Mouse (Mus musculus): Measurements from ENCODE around the gene Ugcg. TPM values are rescaled to one million over a fixed set of nuclear protein-coding genes. Genes with fewer than 3 reads are reported as not detected.

Ugcg gene
- polyA plus RNA-seq, 2 experiments = 7.5 to 21.7 TPM

DNA sequence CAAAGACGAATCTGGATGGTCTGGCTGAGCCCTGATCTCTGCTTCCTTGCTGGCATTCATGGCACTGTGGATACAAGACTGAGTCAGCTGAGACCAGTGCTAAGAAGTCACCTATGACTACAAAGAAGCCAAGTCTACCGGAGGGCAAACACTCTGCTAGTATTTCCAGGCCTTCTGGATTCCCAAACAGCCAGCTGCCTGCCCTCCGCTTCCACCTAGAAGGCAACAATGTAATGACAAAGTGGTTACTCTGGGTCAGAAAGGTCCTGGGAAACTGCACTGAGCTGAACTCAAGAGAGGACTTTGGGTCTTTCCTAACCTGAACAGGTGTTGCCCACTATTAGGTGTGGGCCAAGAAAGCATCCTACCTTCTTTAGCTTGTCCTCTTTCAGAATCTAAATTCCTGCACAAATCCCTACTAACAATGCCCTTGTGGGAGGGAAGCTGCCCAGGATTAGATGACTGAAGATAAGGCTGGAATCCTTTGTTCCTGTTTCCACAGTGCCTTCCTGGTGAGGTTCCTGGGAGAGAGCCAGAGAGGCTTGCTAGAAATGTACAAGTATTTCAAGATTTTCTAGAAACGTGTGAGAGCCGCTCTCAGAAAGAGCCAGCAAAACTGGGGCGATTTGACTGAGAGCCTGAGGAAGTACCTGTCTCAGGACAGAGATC is 63.5 kb downstream of the Ugcg start:
- 64% methylated on average over 6 of the region's 6 CpGs for WGBS (ENCODE audit: insufficient replicate concordance)
- Histone ChIP-seq H3K4me3 (ENCODE audit: insufficient read depth in 1 of 2, low read depth in 2 of 2, low read length in 2 of 2) (no peak overlapping the region), H3K9ac (replicated peaks) (no peak overlapping the region), H3K9me3 (ENCODE audit: control insufficient read depth, low read length) (no peaks in the 10 kb centered on the region), H3K36me3 (replicated peaks; ENCODE audit: control insufficient read depth, insufficient read depth, low read depth) (no peaks in the 10 kb centered on the region), H3K4me2 (ENCODE audit: low read depth) (no peak overlapping the region), H3K4me1 (replicated peaks; ENCODE audit: control insufficient read depth in 2 of 2, insufficient read depth in 2 of 2, low read length in 1 of 2) (peaks cover 28 to 41% of the 10 kb centered on the region in 2 experiments), H3K27me3 (ENCODE audit: control insufficient read depth, insufficient read depth, low read length) (no peaks in the 10 kb centered on the region), H3K27ac (0 out of 2 replicates have a peak overlapping the region, but pooled peaks have one; percentile 16)
- ATAC-seq (ENCODE audit: insufficient read depth) = no peak
- no peak for TF ChIP-seq EP300 (IDR thresholded peaks at IDR 0.05; ENCODE audit: low read depth)
- no peak for DNase-seq (ENCODE audit: low read depth in 3 of 3, low spot score in 3 of 3)

DNA sequence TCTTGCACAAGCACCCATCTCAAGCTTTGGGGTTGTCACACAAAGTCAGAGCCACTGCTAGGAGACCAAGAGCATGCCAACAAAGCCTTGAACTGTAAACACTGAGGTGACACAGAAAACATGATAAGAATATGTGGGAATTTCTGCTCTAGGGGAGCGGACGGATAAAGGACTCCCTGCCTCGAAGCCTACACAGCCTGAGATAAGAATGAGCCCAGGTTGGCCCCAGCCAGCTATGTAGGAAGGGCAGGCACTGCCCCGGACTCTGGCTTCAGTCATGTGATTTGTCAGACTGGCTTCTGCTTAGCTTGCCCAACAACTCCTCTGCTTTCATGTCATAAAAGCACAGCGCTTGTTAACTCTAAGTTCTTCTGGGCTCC is 64.0 kb downstream of the Ugcg start:
- peaks cover 22 to 37% of the 10 kb centered on the region in 2 experiments for H3K4me1 ChIP-seq (replicated peaks; ENCODE audit: control insufficient read depth in 2 of 2, insufficient read depth in 2 of 2, low read length in 1 of 2)
- WGBS (ENCODE audit: insufficient replicate concordance) = 31% methylated on average over 5 of the region's 5 CpGs
- no peaks in the 10 kb centered on the region for H3K36me3 ChIP-seq (replicated peaks; ENCODE audit: control insufficient read depth, insufficient read depth, low read depth)
- 0 out of 2 replicates have a peak overlapping the region, but pooled peaks have one; percentile 5 for H3K9ac ChIP-seq (replicated peaks)
- no peak overlapping the region for H3K27ac ChIP-seq
- no peak for TF ChIP-seq EP300 (IDR thresholded peaks at IDR 0.05; ENCODE audit: low read depth)
- no peak for TF ChIP-seq CTCF (IDR thresholded peaks at IDR 0.05; ENCODE audit: low read depth)
- ATAC-seq (ENCODE audit: insufficient read depth) (peak; percentile 48), DNase-seq (ENCODE audit: low read depth in 3 of 3, low spot score in 3 of 3) (no peak)
- H3K27me3 ChIP-seq (ENCODE audit: control insufficient read depth, insufficient read depth, low read length) = no peaks in the 10 kb centered on the region
- no peaks in the 10 kb centered on the region for H3K9me3 ChIP-seq (ENCODE audit: control insufficient read depth, low read length)
- no peak overlapping the region for H3K4me3 ChIP-seq (ENCODE audit: insufficient read depth in 1 of 2, low read depth in 2 of 2, low read length in 2 of 2)
- H3K4me2 ChIP-seq (ENCODE audit: low read depth) = no peak overlapping the region

DNA sequence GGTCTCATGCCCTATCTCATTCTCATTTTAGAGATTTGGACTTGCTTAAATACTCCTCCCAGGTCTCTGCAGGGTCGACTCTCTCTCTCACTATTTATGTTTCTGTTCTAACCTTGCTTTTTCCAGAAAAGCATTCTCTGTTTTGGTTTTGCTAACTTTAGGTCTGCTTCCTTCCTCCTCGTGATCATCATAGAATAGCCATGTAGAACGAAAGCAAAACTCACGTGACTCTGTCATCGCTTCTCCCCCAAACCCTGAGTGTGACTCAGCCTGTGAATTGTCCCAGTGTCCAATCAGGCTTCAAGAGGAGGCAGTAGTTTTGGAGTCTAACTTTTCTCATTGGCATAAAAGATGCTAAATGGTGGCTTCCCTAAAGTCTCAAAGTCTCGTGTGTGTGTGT is 65.3 kb downstream of the Ugcg start:
- ATAC-seq (ENCODE audit: insufficient read depth) = no peak
- no peaks in the 10 kb centered on the region for H3K36me3 ChIP-seq (replicated peaks; ENCODE audit: control insufficient read depth, insufficient read depth, low read depth)
- 60% methylated on average over 6 of the region's 6 CpGs for WGBS (ENCODE audit: insufficient replicate concordance)
- no peak for DNase-seq (ENCODE audit: low read depth in 3 of 3, low spot score in 3 of 3)
- H3K27me3 ChIP-seq (ENCODE audit: control insufficient read depth, insufficient read depth, low read length) = no peaks in the 10 kb centered on the region
- no peak overlapping the region for H3K4me2 ChIP-seq (ENCODE audit: low read depth)
- H3K4me1 ChIP-seq (replicated peaks; ENCODE audit: control insufficient read depth in 2 of 2, insufficient read depth in 2 of 2, low read length in 1 of 2) = peaks cover 18 to 29% of the 10 kb centered on the region in 2 experiments
- H3K9me3 ChIP-seq (ENCODE audit: control insufficient read depth, low read length) = no peaks in the 10 kb centered on the region
- no peak for TF ChIP-seq EP300 (IDR thresholded peaks at IDR 0.05; ENCODE audit: low read depth)
- no peak for TF ChIP-seq CTCF (IDR thresholded peaks at IDR 0.05; ENCODE audit: low read depth)
- no peak overlapping the region; the same call in 1 of the 2 replicates for H3K27ac ChIP-seq
- no peak overlapping the region for H3K9ac ChIP-seq (replicated peaks)
- H3K4me3 ChIP-seq (ENCODE audit: insufficient read depth in 1 of 2, low read depth in 2 of 2, low read length in 2 of 2) = no peak overlapping the region

DNA sequence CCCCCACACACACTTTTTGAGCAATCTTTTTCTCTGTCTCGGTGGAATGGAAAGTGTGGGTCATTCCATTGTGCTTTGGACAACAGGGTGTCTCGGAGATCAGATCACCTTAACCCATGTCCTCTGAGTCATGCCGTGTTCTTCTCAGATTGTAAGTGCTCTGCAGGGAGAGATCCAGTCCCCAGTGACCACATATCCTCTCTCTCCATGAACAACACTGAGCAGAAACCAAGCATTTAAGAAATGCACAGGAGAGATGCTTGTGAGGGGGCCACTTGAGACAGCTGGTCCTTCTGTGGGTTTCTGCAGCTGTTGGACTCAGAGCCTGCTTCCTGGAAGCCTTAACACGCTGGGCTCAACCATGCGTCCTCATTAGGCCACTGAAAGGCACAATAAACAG is 66.9 kb downstream of the Ugcg start:
- H3K9me3 ChIP-seq (ENCODE audit: control insufficient read depth, low read length) = no peaks in the 10 kb centered on the region
- H3K4me1 ChIP-seq (replicated peaks; ENCODE audit: control insufficient read depth in 2 of 2, insufficient read depth in 2 of 2, low read length in 1 of 2) = peaks cover 18 to 37% of the 10 kb centered on the region in 2 experiments
- no peak overlapping the region for H3K9ac ChIP-seq (replicated peaks)

DNA sequence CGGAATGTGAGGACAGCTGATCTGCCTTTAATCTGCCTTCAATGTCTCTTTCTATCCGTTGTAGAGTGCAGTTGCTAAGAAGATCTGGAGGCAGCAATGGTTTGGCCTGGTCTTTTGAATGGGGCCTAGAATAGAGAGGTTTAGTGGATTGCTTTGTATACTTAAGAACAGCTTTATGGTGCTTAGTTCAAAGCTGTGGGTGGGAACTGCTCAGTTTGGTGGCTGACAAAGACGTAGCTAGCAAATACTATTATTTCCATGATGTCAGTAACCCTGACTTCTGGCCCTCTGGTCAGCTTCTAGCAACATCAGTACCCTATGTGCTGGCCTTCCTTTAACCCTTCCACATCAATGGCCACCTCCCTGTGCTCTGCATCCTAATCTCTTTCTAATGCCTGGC is 68.8 kb downstream of the Ugcg start:
- H3K9me3 ChIP-seq (ENCODE audit: control insufficient read depth, low read length) = no peaks in the 10 kb centered on the region
- H3K4me2 ChIP-seq (ENCODE audit: low read depth) = no peak overlapping the region
- H3K4me1 ChIP-seq (replicated peaks; ENCODE audit: control insufficient read depth in 2 of 2, insufficient read depth in 2 of 2, low read length in 1 of 2) = peaks cover 10 to 30% of the 10 kb centered on the region in 2 experiments
- H3K27ac ChIP-seq = no peak overlapping the region
- H3K36me3 ChIP-seq (replicated peaks; ENCODE audit: control insufficient read depth, insufficient read depth, low read depth) = no peaks in the 10 kb centered on the region
- TF ChIP-seq CTCF (IDR thresholded peaks at IDR 0.05; ENCODE audit: low read depth) (no peak), EP300 (IDR thresholded peaks at IDR 0.05; ENCODE audit: low read depth) (no peak)
- H3K4me3 ChIP-seq (ENCODE audit: insufficient read depth in 1 of 2, low read depth in 2 of 2, low read length in 2 of 2) = no peak overlapping the region
- 62% methylated on average over 3 of the region's 3 CpGs for WGBS (ENCODE audit: insufficient replicate concordance)
- no peak for DNase-seq (ENCODE audit: low read depth in 3 of 3, low spot score in 3 of 3)
- H3K27me3 ChIP-seq (ENCODE audit: control insufficient read depth, insufficient read depth, low read length) = no peaks in the 10 kb centered on the region
- no peak for ATAC-seq (ENCODE audit: insufficient read depth)
- H3K9ac ChIP-seq (replicated peaks) = no peak overlapping the region

More for the DNA sequence above, 66.9 kb downstream of the Ugcg start:
- WGBS (ENCODE audit: insufficient replicate concordance) = 61% methylated on average over 5 of the region's 5 CpGs
- no peak for ATAC-seq (ENCODE audit: insufficient read depth)
- DNase-seq (ENCODE audit: low read depth in 3 of 3, low spot score in 3 of 3) = no peak
- TF ChIP-seq CTCF (IDR thresholded peaks at IDR 0.05; ENCODE audit: low read depth) = no peak
- no peak for TF ChIP-seq EP300 (IDR thresholded peaks at IDR 0.05; ENCODE audit: low read depth)
- no peaks in the 10 kb centered on the region for H3K27me3 ChIP-seq (ENCODE audit: control insufficient read depth, insufficient read depth, low read length)
- no peak overlapping the region for H3K27ac ChIP-seq
- no peak overlapping the region for H3K4me3 ChIP-seq (ENCODE audit: insufficient read depth in 1 of 2, low read depth in 2 of 2, low read length in 2 of 2)
- H3K4me2 ChIP-seq (ENCODE audit: low read depth) = no peak overlapping the region
- H3K36me3 ChIP-seq (replicated peaks; ENCODE audit: control insufficient read depth, insufficient read depth, low read depth) = no peaks in the 10 kb centered on the region
